Mouse (Mus musculus): ENCODE data around the gene Rasgef1a. TPM values are rescaled to one million over a fixed set of nuclear protein-coding genes. Genes with fewer than 3 reads are reported as not detected.

Rasgef1a gene
- polyA plus RNA-seq, 1 experiment: 0.76 TPM

GRCm38 (mm10) chr6:118061266-118061665, 50.0 kb downstream of the Rasgef1a start:
- no peak for DNase-seq (ENCODE audit: low read depth in 1 of 2, low spot score in 2 of 2)
- H3K4me1 ChIP-seq (ENCODE audit: control insufficient read depth, insufficient read depth, insufficient read length): no peaks in the 10 kb centered on the region
- no peak overlapping the region for H3K27ac ChIP-seq (ENCODE audit: insufficient read depth, low read length)
- H3K4me3 ChIP-seq (ENCODE audit: extremely low read depth, insufficient read depth, insufficient read length): no peak overlapping the region
- H3K27me3 ChIP-seq (ENCODE audit: control insufficient read depth, insufficient read depth, low read length): peaks cover 3% of the 10 kb centered on the region
- no peaks in the 10 kb centered on the region for H3K36me3 ChIP-seq (ENCODE audit: control insufficient read depth, insufficient read depth, low read length)
- no peak for TF ChIP-seq POLR2A (IDR thresholded peaks at IDR 0.05; ENCODE audit: low read depth, low read length)
- TF ChIP-seq CTCF (IDR thresholded peaks at IDR 0.05; ENCODE audit: extremely low read depth, insufficient read depth, insufficient read length, insufficient replicate concordance): no peak
- WGBS: 90% methylated on average over 4 of the region's 4 CpGs

GRCm38 (mm10) chr6:118063266-118063665, 52.0 kb downstream of the Rasgef1a start:
- Histone ChIP-seq H3K36me3 (ENCODE audit: control insufficient read depth, insufficient read depth, low read length) (no peaks in the 10 kb centered on the region), H3K27ac (ENCODE audit: insufficient read depth, low read length) (no peak overlapping the region), H3K27me3 (ENCODE audit: control insufficient read depth, insufficient read depth, low read length) (peaks cover 4% of the 10 kb centered on the region), H3K4me3 (ENCODE audit: extremely low read depth, insufficient read depth, insufficient read length) (no peak overlapping the region), H3K4me1 (ENCODE audit: control insufficient read depth, insufficient read depth, insufficient read length) (no peaks in the 10 kb centered on the region; the same call in 1 of the 2 replicates)
- WGBS: 76% methylated on average over 5 of the region's 5 CpGs
- DNase-seq (ENCODE audit: low read depth in 1 of 2, low spot score in 2 of 2): no peak
- TF ChIP-seq POLR2A (IDR thresholded peaks at IDR 0.05; ENCODE audit: low read depth, low read length) (no peak), CTCF (IDR thresholded peaks at IDR 0.05; ENCODE audit: extremely low read depth, insufficient read depth, insufficient read length, insufficient replicate concordance) (no peak)

- Histone ChIP-seq H3K36me3 (ENCODE audit: control insufficient read depth, insufficient read depth, low read length) (no peaks in the 10 kb centered on the region), H3K4me1 (ENCODE audit: control insufficient read depth, insufficient read depth, insufficient read length) (no peaks in the 10 kb centered on the region; the same call in 1 of the 2 replicates), H3K4me3 (ENCODE audit: extremely low read depth, insufficient read depth, insufficient read length) (no peak overlapping the region), H3K27ac (ENCODE audit: insufficient read depth, low read length) (no peak overlapping the region), H3K27me3 (ENCODE audit: control insufficient read depth, insufficient read depth, low read length) (peaks cover 4% of the 10 kb centered on the region)
- DNase-seq (ENCODE audit: low read depth in 1 of 2, low spot score in 2 of 2): peak in 1 of 2 experiments; percentile 17
- WGBS: 27% methylated on average over 7 of the region's 7 CpGs
- no peak for TF ChIP-seq POLR2A (IDR thresholded peaks at IDR 0.05; ENCODE audit: low read depth, low read length)
- TF ChIP-seq CTCF (IDR thresholded peaks at IDR 0.05; ENCODE audit: extremely low read depth, insufficient read depth, insufficient read length, insufficient replicate concordance): peak; percentile 32; the same call in 1 of the 2 replicates
These were observed 53.8 kb downstream of the Rasgef1a start for GRCm38 (mm10) chr6:118064968-118065530.

GRCm38 (mm10) chr6:118065837-118066198, 54.6 kb downstream of the Rasgef1a start:
- Histone ChIP-seq H3K27ac (ENCODE audit: insufficient read depth, low read length) (no peak overlapping the region), H3K4me3 (ENCODE audit: extremely low read depth, insufficient read depth, insufficient read length) (peak overlapping the region; percentile 52; the same call in 1 of the 2 replicates), H3K27me3 (ENCODE audit: control insufficient read depth, insufficient read depth, low read length) (peaks cover 4% of the 10 kb centered on the region), H3K4me1 (ENCODE audit: control insufficient read depth, insufficient read depth, insufficient read length) (no peaks in the 10 kb centered on the region; the same call in 1 of the 2 replicates), H3K36me3 (ENCODE audit: control insufficient read depth, insufficient read depth, low read length) (no peaks in the 10 kb centered on the region)
- WGBS: 1% methylated on average over 12 of the region's 12 CpGs
- TF ChIP-seq POLR2A (IDR thresholded peaks at IDR 0.05; ENCODE audit: low read depth, low read length) (no peak), CTCF (IDR thresholded peaks at IDR 0.05; ENCODE audit: extremely low read depth, insufficient read depth, insufficient read length, insufficient replicate concordance) (no peak)
- no peak for DNase-seq (ENCODE audit: low read depth in 1 of 2, low spot score in 2 of 2)

GRCm38 (mm10) chr6:118066199-118067081, 55.2 kb downstream of the Rasgef1a start:
- Histone ChIP-seq H3K36me3 (ENCODE audit: control insufficient read depth, insufficient read depth, low read length) (no peaks in the 10 kb centered on the region), H3K4me3 (ENCODE audit: extremely low read depth, insufficient read depth, insufficient read length) (peak overlapping the region; percentile 52), H3K27me3 (ENCODE audit: control insufficient read depth, insufficient read depth, low read length) (peaks cover 4% of the 10 kb centered on the region), H3K27ac (ENCODE audit: insufficient read depth, low read length) (no peak overlapping the region), H3K4me1 (ENCODE audit: control insufficient read depth, insufficient read depth, insufficient read length) (no peaks in the 10 kb centered on the region; the same call in 1 of the 2 replicates)
- TF ChIP-seq POLR2A (IDR thresholded peaks at IDR 0.05; ENCODE audit: low read depth, low read length) (no peak), CTCF (IDR thresholded peaks at IDR 0.05; ENCODE audit: extremely low read depth, insufficient read depth, insufficient read length, insufficient replicate concordance) (no peak)
- WGBS: 2% methylated on average over 40 of the region's 40 CpGs
- peak in 1 of 2 experiments; percentile 29 for DNase-seq (ENCODE audit: low read depth in 1 of 2, low spot score in 2 of 2)

GRCm38 (mm10) chr6:118067720-118068119, 56.5 kb downstream of the Rasgef1a start:
- peaks cover 4% of the 10 kb centered on the region for H3K27me3 ChIP-seq (ENCODE audit: control insufficient read depth, insufficient read depth, low read length)
- no peak overlapping the region for H3K27ac ChIP-seq (ENCODE audit: insufficient read depth, low read length)
- no peaks in the 10 kb centered on the region for H3K36me3 ChIP-seq (ENCODE audit: control insufficient read depth, insufficient read depth, low read length)
- no peaks in the 10 kb centered on the region; the same call in 1 of the 2 replicates for H3K4me1 ChIP-seq (ENCODE audit: control insufficient read depth, insufficient read depth, insufficient read length)
- WGBS: 61% methylated on average over 7 of the region's 7 CpGs
- TF ChIP-seq POLR2A (IDR thresholded peaks at IDR 0.05; ENCODE audit: low read depth, low read length) (no peak), CTCF (IDR thresholded peaks at IDR 0.05; ENCODE audit: extremely low read depth, insufficient read depth, insufficient read length, insufficient replicate concordance) (peak; percentile 9; the same call in 1 of the 2 replicates)
- DNase-seq (ENCODE audit: low read depth in 1 of 2, low spot score in 2 of 2): no peak
- no peak overlapping the region for H3K4me3 ChIP-seq (ENCODE audit: extremely low read depth, insufficient read depth, insufficient read length)

Measured in spleen, adult 2 months (tissue).